Mouse (Mus musculus): ENCODE measurements at regions not wholly inside any gene's neighbourhood (a gene's known extent, or its start where the extent isn't known, plus 50 kb on each side); places are given as distances from the start of the nearest gene placed in this dataset.
A peak's percentile ranks its signal among the peaks of the same experiment; 100 is the strongest.

DNA sequence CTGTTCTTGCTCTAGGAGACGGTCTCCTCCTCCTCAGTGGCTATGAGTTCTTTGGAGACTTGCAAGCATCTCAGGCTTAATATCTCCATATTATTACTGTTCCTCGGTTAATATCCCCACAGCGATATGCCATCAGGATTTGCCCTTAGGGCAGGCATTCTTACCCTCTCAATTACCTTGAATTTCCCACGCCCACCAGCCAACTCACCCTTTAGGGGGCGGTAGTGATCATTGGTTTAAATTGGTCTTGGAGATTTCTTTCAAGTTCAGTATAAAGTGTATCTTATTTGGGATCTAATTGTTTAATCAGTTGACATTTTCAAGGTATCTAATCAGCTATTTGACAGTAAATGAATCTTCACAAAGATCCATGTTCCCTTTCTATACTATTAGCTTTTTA lies 162.5 kb downstream of the Emp1 start:
- DNase-seq (ENCODE audit: low read depth): peak; percentile 22

DNA sequence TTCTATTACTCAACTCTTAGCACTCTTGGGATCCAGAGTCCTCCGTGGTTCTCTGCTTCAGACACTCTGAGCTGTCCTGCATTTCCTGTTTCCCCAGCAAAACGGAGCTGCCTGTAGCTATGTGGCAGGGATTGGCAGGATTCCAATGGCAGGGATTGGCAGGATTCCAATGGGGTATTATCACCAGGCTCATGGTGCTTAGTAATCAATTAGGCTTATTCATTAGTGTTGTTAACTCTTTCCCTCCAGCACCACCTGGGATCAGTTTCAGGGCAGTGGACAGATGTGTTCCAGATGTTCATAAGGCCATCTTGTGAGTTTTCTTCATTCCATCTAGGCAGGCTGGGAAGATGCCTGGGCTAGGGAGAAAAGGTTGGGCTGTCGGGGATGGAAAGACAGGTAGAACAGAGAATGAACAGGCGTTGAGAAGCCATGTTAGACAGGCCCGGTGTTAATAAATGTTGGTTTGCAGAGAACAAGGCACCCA lies 163.5 kb downstream of the Emp1 start:
- no peak for DNase-seq (ENCODE audit: low read depth)

DNA sequence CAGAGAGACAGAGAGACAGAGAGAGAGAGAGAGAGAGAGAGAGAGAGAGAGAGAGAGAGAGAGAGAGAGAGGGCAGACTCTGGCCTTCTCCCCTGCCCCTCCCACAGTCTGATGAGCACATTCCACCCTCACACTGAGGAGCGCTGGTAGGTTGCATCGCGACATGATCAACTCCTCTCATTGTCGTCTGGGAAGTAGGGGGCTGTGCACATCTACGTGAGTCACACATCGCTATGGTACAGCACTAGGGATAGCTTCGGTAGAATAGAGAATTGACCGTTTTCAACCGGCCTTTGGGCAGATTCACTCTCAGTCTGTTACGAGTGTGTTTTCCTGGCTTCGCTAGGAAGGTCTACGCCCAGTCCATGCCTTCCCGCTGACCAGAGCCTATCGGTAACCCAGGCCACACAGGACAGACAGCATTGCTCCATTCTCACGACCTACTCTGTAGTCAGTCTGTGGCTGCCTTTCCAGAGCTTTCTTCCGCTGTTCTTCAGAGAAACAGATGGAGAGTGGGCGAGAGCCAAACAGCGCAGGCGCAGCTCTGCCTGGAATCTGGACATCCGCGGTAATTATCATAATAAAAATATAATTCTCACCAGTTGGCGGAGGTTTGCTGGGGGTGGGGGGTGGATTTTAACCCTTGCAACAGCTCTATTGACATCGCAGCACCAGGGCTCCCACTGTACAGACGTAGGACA lies 164.3 kb downstream of the Emp1 start:
- no peak for DNase-seq (ENCODE audit: low read depth)

DNA sequence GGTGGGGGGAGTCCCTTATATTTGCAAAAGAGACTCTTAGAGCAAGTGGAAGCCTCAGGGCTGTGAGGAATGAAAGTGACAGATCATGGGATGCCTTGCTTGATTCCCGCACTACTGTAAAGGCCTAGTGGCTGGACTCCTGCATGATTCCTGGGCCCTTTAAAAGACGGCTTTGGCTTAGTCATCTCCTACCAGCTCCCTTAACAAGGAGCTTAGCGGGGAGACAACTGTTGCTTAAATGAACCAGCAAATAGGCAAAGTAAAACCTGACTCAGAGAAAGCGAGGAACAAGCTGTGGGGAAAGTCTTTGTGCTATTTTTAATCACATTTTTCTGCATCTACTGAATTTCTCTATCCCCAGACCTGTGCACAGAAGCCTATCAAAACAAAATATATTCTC lies 165.5 kb downstream of the Emp1 start:
- DNase-seq (ENCODE audit: low read depth): no peak

DNA sequence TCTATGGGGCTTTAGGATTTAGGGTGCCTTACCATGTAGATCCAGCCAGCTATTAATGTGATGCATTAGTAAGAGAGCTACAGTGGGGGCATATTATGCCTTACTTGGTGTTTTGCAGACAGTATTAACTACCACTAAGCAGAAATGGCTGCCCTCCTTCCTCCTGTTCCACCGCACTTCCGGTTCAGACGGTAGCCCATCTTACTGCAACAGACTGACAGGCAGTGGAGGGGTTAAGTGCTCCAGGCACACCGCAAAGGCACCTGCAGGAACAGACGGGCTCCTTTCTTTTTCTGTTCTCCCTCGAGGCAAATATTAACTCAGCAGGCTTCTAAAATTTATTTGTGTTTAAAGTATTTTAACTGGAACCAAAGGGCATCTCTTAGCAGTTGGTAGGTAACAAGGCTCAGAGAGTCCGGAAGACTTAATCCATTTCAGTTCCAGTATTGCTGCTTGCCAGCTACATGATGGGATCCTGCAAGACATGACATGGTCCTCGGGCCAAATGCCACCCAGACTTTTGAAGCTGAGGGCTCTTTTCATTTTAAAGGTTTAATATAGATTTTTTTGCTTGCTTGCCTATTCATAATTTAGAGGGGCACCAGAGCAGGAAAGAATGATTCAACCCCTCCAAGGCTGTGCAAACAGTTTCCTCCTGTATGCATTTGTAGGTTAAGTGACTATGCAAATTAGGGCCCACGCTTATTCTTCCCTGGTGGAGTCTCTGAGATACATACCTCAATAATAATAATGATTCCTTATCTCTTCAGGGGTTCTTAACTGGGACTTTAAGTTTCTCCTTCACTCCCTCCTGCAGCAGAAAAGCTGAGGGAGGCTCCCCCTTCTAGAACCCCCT lies 177.7 kb downstream of the Emp1 start:
- no peak for DNase-seq (ENCODE audit: low read depth)

DNA sequence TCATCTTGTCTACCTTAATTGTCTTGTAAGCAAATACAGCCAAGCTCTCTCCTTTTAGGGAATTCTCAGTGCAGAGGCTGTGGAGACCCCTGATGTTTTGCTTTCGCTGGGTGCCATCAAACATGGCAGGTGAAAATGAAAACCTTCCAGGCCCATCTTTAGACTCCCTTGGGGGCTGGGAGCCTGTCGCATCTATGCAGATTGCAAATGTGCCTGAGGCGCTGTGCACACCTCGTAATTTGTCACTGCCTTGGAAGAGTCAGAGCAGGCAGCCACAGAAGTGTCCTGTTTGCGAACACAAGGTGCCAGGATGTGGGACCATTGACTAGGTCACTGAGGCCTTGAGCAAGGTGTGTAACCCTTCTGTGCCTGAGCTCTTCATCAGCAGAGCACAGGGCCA lies 179.2 kb downstream of the Emp1 start:
- DNase-seq (ENCODE audit: low read depth): no peak

DNA sequence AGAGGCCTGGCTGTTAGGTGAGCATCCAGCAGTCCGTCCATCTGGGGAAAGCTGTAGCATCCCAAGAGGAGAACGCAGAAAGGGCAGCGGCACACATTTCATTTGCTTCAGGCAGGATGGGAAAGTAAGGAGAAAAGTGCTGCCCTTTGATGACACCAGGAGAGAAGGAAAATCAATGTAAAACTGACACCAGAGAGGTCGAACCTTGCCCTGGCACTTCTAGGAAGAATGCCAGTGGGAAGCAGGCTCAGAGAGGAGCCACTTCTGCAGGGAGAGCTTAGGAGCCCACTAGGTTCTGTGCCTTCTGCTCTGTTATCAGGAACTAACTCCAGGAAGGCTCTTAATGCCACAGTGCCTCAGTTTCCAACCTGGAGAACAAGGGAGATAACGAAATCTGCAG lies 180.0 kb downstream of the Emp1 start:
- no peak for DNase-seq (ENCODE audit: low read depth)

DNA sequence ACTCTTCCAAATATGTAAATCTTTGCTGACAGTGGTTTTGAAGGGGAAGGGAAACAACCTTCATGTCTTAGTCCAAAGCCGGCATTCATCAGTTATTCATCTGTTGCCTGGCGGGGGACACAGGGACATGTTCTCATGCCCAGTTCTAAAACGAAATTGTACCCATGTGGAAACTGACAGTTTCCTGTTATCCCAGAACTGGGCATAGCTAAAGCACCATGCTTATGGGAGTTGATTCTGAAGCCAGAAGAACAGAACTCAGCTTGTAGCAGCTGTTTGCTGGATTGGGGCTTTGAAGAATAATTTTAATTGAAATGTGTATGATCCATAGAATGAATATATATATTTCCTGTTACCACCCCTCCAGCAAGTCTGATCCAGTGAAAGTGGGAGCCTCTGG lies 181.0 kb downstream of the Emp1 start:
- DNase-seq (ENCODE audit: low read depth): no peak

DNA sequence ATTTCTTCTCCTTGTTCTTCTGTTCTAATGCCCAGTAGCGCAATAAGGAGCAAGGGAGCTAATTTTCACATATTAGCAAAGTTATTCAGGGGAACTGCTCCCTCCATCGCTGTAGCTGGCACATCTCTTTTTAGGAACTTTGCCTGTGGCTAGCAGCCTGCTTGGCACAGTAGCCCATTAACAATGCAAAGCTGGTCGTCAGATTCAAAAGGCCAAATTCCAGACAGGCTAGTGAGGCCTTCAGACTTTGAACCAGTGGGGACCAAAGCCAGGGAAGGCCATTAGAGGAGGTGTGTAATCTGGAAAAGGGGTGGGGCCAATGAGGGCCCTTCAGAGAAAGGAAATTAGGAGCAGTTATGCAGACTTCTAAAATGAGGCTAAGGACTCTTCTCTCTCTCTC lies 181.5 kb downstream of the Emp1 start:
- no peak for DNase-seq (ENCODE audit: low read depth)

DNA sequence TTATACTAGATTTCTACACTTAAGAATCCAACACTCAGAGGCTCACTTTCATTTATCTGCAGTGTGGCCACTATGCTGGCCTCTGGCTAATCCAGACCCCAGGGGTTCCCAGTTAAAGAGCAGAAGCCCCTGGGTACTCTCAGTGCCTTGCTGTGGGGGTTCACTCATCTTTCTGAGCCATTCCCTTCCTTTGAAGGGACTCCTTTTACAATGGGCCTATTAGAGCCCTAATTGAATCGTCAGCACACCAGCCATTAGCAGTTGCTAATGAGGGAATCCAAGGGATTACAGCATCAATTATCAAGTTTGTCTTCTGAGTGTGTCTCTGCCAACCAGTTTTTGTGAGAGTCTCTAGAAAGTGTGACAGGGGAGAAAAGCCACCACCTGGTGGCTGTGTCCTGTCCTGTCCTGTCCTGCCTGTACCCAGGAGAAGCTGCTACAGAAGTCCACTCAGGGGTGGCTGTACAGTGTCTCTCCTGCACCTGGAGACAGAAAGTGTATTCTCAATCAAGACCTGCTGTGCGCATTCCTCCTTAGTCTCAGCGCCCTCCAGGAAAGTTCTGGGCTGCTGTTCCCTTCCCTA lies 188.1 kb downstream of the Emp1 start:
- DNase-seq (ENCODE audit: low read depth): no peak

DNA sequence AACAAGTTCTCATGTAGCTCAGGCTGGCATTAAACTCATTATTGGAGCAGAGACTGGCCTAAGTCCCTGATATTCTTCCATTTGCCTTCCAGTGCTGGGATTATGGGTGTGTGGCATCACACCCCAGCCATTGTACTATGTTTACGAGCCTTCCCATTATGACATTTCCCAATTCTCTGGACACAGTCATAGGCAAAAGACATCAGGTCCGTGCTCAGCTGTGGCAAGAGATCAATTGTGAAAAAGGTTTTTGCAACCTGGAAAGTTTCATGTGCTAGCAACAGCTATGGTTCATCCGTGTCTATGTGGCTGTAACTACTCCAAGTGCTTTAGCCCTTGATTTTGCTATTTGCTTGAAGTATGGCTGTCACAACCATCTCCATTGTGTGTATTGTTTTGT lies 190.1 kb downstream of the Emp1 start:
- DNase-seq (ENCODE audit: low read depth): no peak

DNA sequence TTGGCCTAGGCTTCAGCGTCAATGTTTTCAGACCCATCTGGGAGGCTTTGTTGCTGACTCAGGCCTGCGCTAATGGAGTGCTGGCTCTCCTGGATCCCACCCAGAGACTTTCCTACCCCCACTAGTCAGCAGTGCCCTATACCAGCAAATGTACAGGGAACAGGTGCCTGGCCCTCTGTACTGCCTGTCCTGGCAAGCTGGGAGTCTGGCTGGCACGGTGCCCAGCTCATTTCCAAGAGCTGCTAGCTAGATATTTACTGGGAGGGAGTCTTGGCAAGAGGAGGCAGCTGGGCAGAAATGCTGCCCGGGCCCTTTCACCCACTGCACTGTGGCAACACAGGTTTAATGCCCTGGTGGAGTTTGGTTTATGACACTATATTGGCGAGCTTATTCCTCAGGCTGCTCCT lies 197.2 kb downstream of the Emp1 start:
- no peak for DNase-seq (ENCODE audit: low read depth)

DNA sequence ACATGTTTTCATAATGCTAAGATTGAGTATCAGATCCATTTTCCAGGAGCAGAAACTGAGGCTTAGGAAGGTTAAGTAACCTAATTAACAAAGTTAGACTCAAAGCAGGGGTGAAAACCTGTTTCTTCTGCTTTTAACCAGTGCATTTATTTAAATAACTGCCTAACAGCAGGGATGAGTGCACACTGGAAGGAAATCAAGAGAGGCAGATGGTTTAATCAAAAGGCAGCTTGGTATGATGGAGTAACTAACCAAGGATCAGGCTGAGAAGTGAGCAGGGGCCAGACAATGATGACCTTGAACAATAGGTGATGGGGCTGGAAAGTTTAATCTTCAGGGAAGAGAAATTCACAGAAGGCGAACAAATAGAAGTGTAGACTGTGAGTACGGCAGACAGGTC lies 199.9 kb downstream of the Emp1 start:
- DNase-seq (ENCODE audit: low read depth): no peak

DNA sequence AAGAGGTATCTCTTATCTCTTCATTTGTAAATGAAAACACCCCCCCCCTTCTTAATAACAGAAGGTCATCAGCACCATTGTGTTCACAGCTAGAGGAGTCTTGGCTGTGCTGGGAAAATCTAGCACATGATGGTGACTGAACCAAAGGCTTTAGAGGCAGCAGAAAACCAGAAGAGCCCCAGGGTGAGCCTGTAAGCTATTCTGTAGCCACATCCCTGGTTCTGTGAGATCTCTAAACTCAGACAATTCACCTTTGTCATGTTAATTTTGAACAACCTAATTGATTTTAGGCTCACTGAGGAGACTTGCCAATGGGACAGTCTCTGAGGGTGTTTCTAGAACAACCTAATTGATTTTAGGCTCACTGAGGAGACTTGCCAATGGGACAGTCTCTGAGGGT lies 201.4 kb downstream of the Emp1 start:
- DNase-seq (ENCODE audit: low read depth): no peak

DNA sequence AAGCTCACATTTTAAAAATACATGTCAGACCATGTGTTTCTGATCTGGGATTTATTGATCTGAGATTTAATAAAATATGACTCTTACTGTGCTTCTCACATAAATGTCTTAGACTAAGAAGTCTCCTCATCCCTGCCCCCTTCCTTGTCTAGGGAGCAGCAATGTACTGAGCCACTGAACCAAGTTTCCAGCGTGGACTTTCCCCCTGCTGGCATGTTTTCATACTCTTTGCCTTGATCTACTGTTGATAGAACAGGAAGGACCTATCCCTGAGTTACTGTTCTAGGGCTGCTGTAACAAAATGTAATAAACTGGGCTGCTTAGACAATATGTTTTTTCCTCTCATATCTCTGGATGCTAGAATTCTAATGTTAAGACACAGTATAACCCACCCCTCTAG lies 206.7 kb downstream of the Emp1 start:
- DNase-seq (ENCODE audit: low read depth): no peak

DNA sequence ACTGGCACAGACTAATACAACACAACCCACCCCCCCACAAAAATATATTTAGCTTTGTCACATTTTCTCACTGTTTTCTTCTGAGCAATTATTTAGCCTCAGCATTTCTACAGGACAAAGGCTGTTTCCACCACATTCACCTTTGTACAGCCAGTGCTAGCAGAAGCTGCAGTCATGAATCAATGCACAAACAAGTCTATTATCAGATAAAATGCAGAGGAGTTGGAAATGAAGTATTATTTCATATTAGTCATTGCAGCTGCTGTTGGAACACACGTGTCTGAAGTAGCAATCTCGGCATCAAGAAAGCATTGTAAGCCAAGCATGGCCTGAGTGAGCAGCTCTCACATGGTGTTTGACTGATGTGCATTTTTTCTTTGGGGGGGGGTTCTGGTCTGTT lies 212.9 kb downstream of the Emp1 start:
- DNase-seq (ENCODE audit: low read depth): no peak

DNA sequence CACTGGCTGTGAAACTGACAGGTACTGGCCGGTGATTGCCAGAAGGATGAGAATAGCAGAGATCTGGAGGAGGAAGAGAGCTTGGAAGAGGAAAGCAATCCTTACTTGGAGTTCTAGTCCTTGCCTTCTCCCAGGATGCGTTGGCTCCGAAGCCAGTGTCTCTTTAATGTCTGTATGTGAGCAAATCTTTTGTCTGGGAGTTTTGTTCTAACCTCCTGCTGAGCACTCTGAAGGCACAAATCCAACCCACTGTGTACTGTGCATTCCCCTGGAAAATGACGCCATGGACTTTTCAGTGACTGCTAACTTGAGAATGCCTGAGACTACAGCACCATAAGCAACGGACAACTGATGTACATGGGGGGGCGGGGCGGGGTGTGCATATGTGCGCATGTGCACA lies 216.4 kb downstream of the Emp1 start:
- DNase-seq (ENCODE audit: low read depth): no peak

DNA sequence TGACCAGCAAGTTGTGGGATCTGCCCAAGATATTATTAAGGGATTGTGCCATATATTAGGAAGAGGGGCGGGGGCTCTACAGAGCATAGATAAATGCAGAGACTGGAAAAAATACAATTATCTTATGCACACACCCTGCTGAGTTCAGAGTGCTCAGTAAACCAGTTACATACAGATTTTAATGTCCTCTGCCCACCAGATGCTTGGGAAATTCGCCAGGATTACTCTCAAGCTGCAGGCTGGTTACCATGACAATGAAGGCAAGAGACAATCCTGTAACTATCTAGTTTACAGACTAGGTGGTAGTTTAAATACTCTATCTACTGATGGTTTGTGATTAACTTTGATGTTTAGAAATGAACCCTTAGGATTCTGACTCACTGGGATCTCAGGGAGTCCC lies 220.2 kb downstream of the Emp1 start:
- DNase-seq (ENCODE audit: low read depth): no peak

DNA sequence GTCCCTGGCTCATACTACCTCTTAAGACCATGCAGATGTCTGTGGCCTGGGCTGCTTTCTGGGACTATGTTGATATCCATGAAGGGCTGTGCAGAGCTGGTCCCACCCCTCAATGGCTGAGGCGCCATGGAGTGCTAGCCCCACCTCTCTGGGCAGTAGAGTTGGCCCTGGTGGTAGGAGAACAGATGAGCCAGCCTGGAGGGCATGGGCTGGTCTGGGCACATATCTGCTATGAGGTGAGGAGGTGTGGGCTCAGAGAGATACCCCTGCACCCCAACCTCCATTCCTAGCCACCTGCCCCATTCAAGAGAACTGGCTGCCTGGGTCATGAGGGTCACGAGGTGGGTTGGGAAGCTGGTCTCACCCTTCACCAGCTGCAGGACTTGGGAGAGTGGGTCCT lies 222.4 kb downstream of the Emp1 start:
- DNase-seq (ENCODE audit: low read depth): no peak

DNA sequence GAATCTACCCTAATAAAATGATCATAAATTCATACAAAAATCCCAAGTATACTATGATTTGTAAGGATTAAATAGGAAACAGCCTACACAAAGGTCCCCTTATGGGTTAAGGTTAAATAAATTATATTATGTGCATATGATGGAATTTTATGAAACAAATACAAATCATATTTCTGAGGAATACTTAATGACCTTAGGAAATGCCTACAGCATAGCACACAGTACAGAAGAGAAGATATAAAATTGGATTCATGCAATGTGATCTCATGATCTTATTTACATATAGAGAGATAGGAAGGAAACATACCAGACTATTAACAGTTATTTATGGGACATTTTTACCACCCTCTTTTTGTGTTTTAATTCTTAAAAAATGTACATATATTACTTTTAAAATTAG lies 227.7 kb downstream of the Emp1 start:
- DNase-seq (ENCODE audit: low read depth): no peak

DNA sequence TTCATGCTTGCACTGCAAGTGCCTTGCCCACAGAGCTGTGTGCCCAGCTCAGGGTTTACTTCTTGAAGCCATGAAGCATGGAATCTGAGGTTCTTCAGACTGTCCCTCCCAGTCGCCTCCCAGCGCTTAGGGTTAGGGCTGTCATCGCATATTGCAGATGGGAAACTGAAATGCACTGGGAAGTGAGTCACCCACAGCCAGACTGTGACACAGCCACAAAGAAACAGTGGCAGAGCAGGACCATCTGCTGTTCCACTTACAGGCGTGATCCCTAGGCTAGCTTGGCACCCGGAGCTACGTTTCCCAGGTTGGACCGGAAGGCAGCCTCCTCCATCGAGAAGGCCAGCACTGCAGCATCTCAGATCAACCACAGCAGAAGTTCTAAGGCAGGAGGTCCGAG lies 228.7 kb downstream of the Emp1 start:
- peak; percentile 26 for DNase-seq (ENCODE audit: low read depth)

DNA sequence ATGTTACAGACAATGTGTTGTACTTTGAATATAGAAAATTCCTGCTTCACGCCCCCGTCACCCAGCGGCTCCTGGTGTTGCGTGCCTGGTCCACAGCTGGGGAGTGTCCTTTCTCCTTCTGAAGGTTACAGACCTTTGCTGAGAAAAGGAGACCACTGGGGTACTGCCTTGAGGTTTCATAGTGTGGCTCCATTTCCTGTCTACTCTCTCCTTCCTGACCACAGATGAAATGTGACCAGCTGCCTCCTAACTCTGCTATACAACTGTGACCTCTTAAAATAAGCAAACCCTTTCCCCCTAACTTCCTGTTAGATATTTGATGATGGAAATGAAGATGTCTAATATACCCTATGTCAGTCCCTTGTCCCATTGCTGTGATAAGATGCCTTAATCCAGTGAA lies 234.0 kb downstream of the Emp1 start:
- peak; percentile 76 for DNase-seq (ENCODE audit: low read depth)

DNA sequence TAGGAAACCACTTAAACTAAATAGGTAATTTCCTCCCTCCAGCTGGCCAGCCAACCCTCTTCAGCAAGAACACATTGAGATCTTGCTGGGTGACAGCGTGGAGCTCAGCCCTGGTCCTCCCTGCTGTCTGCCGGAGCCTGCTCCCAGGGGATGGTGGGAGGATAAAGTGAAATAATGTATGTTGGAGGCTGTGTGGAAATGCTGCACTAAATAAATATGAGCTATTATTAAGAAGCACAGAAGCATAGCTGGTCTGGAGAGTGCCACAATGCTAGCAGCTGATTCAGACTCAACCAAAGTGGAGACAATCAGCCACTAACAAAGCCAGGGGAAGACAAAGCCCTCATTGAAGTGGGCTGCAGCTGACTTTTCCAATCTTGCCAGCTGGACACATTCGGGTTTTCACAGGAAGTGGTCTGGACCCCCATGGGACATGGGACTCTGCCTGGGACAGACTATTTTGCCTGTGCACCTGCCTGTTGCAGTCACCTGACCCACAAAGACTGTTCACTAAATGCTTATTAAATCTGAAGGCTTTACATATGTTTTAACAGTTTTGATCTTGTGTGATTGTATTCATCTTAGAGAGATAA lies 248.3 kb downstream of the Emp1 start:
- no peak for DNase-seq (ENCODE audit: low read depth)
